Mouse (Mus musculus) frontal cortex, postnatal 14 days (tissue): ENCODE measurements around the gene Igf2bp3.
"Not testable (repeated sequence)": the region's sequence is repeated elsewhere in the genome, so short reads cannot be mapped to it uniquely, and the experiment has no call there.

Experiments used
- DNase-seq, 2 experiments: peaks; one replicate each; pipeline ENCODE4 v3.0.0; 2022; ENCODE audit warnings: low spot score in 2 of 2

Gene Igf2bp3

GRCm38 (mm10) chr6:49214928-49215747 lies at the start of gene Igf2bp3:
Igf2bp3 (minus strand) TSS chr6:49214957.
- DNase-seq = no peak

GRCm38 (mm10) chr6:49264446-49264845 lies 49.7 kb upstream of the Igf2bp3 start:
- DNase-seq = not testable (repeated sequence)

- DNase-seq = peak; percentile 91 to 94
Observed at GRCm38 (mm10) chr6:49263847-49264243, 49.1 kb upstream of the Igf2bp3 start, which contains the start of gene Tra2a. Tra2a (minus strand) TSS chr6:49264033.

GRCm38 (mm10) chr6:49263081-49263846 lies 48.5 kb upstream of the Igf2bp3 start:
- peak in 1 of 2 experiments; percentile 42 for DNase-seq

GRCm38 (mm10) chr6:49262421-49262820 lies 47.7 kb upstream of the Igf2bp3 start:
- no peak for DNase-seq

- DNase-seq = no peak
Observed at GRCm38 (mm10) chr6:49259711-49260110, 45.0 kb upstream of the Igf2bp3 start.

GRCm38 (mm10) chr6:49257880-49258279 lies 43.1 kb upstream of the Igf2bp3 start:
- no peak for DNase-seq

- no peak for DNase-seq
Observed at GRCm38 (mm10) chr6:49252207-49252606, 37.5 kb upstream of the Igf2bp3 start.

- no peak for DNase-seq
Observed at GRCm38 (mm10) chr6:49251199-49251598, 36.4 kb upstream of the Igf2bp3 start.

- no peak for DNase-seq
Observed at GRCm38 (mm10) chr6:49247246-49247645, 32.5 kb upstream of the Igf2bp3 start.

- DNase-seq = no peak
Observed at GRCm38 (mm10) chr6:49242331-49242730, 27.6 kb upstream of the Igf2bp3 start.

- no peak for DNase-seq
Observed at GRCm38 (mm10) chr6:49241562-49241961, 26.8 kb upstream of the Igf2bp3 start.

- peak; percentile 100 for DNase-seq
Observed at GRCm38 (mm10) chr6:49236331-49236730, 21.6 kb upstream of the Igf2bp3 start.

- DNase-seq = no peak
Observed at GRCm38 (mm10) chr6:49233356-49233755, 18.6 kb upstream of the Igf2bp3 start.

- DNase-seq = no peak
Observed at GRCm38 (mm10) chr6:49228126-49228679, 13.4 kb upstream of the Igf2bp3 start.

- no peak for DNase-seq
Observed at GRCm38 (mm10) chr6:49227184-49227735, 12.5 kb upstream of the Igf2bp3 start.

GRCm38 (mm10) chr6:49225728-49226123 lies 11.0 kb upstream of the Igf2bp3 start:
- no peak for DNase-seq

- DNase-seq = no peak
Observed at GRCm38 (mm10) chr6:49224923-49225727, 10.4 kb upstream of the Igf2bp3 start.

GRCm38 (mm10) chr6:49221906-49222305 lies 7.1 kb upstream of the Igf2bp3 start:
- no peak for DNase-seq

- DNase-seq = no peak
Observed at GRCm38 (mm10) chr6:49219920-49220604, 5.3 kb upstream of the Igf2bp3 start.
